Mouse (Mus musculus): ENCODE data around the gene Strip2. TPM values are rescaled to one million over a fixed set of nuclear protein-coding genes. Genes with fewer than 3 reads are reported as not detected.

The Strip2 gene
- polyA plus RNA-seq, 1 experiment from 2014 or later = 66.6 TPM

DNA sequence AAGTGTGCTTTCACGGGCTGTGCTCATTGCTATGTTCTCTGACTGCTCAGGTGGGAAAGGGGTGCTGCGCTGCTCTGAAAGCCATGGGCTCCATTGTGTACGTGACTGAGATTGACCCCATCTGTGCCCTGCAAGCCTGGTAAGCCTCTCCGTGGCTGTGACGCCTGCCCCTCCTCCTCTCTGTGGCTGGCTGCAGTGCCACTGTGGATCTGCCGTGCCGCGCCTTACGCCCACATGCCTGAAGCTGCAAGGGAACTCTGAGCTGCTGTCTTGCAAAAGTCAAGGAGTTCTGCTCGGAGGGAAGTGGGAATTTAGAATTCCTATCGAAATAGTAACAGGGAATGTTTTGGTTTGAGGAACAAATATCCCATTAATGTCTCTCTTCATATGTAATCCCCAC lies 25.7 kb upstream of the Strip2 start:
- H3K9ac ChIP-seq (ENCODE audit: low read length) = no peak overlapping the region
- H3K4me3 ChIP-seq (ENCODE audit: low read length) = no peak overlapping the region
- no peaks in the 10 kb centered on the region for H3K9me3 ChIP-seq (replicated peaks; ENCODE audit: control insufficient read depth, low read length)
- peaks cover 3% of the 10 kb centered on the region; the same call in 1 of the 2 replicates for H3K36me3 ChIP-seq (ENCODE audit: control insufficient read depth, insufficient read depth)
- no peaks in the 10 kb centered on the region for H3K4me1 ChIP-seq (ENCODE audit: control insufficient read depth, insufficient read depth, low read length)
- WGBS = 68% methylated on average over 11 of the region's 11 CpGs
- H3K27me3 ChIP-seq (ENCODE audit: control insufficient read depth, insufficient read depth, low read length) = no peaks in the 10 kb centered on the region
- H3K4me2 ChIP-seq (ENCODE audit: low read depth, low read length) = no peak overlapping the region
- ATAC-seq (replicated peaks; ENCODE audit: extremely low read depth, insufficient read depth, low FRiP score) = no peak
- H3K27ac ChIP-seq (ENCODE audit: low read length) = no peak overlapping the region

DNA sequence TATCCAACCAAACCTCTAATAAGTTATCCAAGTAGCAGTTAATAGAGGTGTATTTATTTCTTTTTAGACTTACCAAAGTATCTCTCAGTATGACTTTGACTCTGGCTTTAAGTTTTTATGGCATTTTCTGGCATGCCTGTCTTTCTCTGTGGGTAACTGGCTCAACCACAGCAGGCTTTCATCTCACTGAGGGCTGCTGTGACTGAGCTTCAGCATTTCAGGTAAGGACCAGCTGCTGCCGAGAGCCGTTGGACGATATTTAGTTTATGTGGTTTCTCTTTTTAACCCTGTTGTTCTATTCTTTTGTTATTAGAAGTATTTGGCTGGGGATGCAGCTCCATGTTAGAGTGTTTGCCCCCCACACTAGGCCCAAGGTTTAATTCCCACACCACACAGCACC lies 19.8 kb upstream of the Strip2 start:
- peaks cover 8% of the 10 kb centered on the region for H3K4me1 ChIP-seq (ENCODE audit: control insufficient read depth, insufficient read depth, low read length)
- no peak overlapping the region for H3K9ac ChIP-seq (ENCODE audit: low read length)
- ATAC-seq (replicated peaks; ENCODE audit: extremely low read depth, insufficient read depth, low FRiP score) = 0 out of 2 replicates have a peak, but pooled peaks have one; percentile 18
- 81% methylated on average over 3 of the region's 3 CpGs for WGBS
- H3K4me2 ChIP-seq (ENCODE audit: low read depth, low read length) = no peak overlapping the region
- H3K4me3 ChIP-seq (ENCODE audit: low read length) = no peak overlapping the region
- peak overlapping the region; percentile 10 for H3K27ac ChIP-seq (ENCODE audit: low read length)
- H3K36me3 ChIP-seq (ENCODE audit: control insufficient read depth, insufficient read depth) = peaks cover 11% of the 10 kb centered on the region
- no peaks in the 10 kb centered on the region for H3K27me3 ChIP-seq (ENCODE audit: control insufficient read depth, insufficient read depth, low read length)
- no peaks in the 10 kb centered on the region for H3K9me3 ChIP-seq (replicated peaks; ENCODE audit: control insufficient read depth, low read length)

DNA sequence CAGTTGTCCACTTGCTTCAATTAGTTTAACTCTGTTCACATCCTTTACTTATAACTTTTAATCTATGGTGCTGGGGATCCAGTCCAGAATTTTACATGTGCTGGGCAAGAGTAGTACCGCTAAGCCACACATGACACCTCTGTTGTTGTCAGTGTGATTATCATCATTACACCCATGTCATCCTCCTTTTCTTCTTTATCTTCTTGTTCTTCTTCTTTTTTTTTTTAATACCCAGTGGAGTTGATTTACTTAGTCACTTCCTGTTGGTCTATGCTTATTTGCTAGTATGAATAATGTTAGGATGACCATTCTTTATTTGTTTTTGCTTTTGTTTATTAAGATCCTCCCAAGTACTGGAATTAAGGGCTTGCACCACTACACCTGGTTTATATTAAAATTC lies 15.4 kb upstream of the Strip2 start:
- ATAC-seq (replicated peaks; ENCODE audit: extremely low read depth, insufficient read depth, low FRiP score) = no peak
- Histone ChIP-seq H3K4me3 (ENCODE audit: low read length) (no peak overlapping the region), H3K9ac (ENCODE audit: low read length) (no peak overlapping the region), H3K27ac (ENCODE audit: low read length) (no peak overlapping the region), H3K4me2 (ENCODE audit: low read depth, low read length) (no peak overlapping the region), H3K4me1 (ENCODE audit: control insufficient read depth, insufficient read depth, low read length) (peaks cover 31% of the 10 kb centered on the region), H3K27me3 (ENCODE audit: control insufficient read depth, insufficient read depth, low read length) (no peaks in the 10 kb centered on the region), H3K36me3 (ENCODE audit: control insufficient read depth, insufficient read depth) (peaks cover 7% of the 10 kb centered on the region), H3K9me3 (replicated peaks; ENCODE audit: control insufficient read depth, low read length) (no peaks in the 10 kb centered on the region)
- WGBS = 95% methylated on average over 1 of the region's 1 CpGs

DNA sequence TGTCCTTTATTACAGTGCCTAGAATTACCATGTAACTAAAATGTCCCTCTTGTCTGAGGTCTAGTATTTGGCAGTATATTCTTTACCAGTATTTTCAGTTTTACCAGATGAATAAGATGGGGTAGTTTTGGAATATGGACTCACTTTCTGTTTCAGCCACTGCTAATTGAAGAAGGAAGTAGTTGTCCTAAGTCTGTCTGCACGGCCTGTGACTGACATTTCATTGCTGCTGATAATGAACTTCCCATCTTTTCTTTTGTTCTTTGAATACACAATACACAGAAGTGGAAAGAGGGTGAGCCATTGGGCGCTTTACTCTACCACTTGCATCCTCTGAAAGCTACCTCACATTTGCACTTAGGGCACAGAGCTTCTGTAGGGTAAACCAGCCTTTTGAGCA lies 14.6 kb upstream of the Strip2 start:
- peaks cover 5% of the 10 kb centered on the region for H3K36me3 ChIP-seq (ENCODE audit: control insufficient read depth, insufficient read depth)
- H3K27me3 ChIP-seq (ENCODE audit: control insufficient read depth, insufficient read depth, low read length) = no peaks in the 10 kb centered on the region
- 65% methylated on average over 2 of the region's 2 CpGs for WGBS
- H3K4me1 ChIP-seq (ENCODE audit: control insufficient read depth, insufficient read depth, low read length) = peaks cover 31% of the 10 kb centered on the region
- H3K9ac ChIP-seq (ENCODE audit: low read length) = no peak overlapping the region
- no peak for ATAC-seq (replicated peaks; ENCODE audit: extremely low read depth, insufficient read depth, low FRiP score)
- no peak overlapping the region for H3K4me3 ChIP-seq (ENCODE audit: low read length)
- peak overlapping the region; percentile 96 for H3K27ac ChIP-seq (ENCODE audit: low read length)
- no peaks in the 10 kb centered on the region for H3K9me3 ChIP-seq (replicated peaks; ENCODE audit: control insufficient read depth, low read length)
- no peak overlapping the region for H3K4me2 ChIP-seq (ENCODE audit: low read depth, low read length)

DNA sequence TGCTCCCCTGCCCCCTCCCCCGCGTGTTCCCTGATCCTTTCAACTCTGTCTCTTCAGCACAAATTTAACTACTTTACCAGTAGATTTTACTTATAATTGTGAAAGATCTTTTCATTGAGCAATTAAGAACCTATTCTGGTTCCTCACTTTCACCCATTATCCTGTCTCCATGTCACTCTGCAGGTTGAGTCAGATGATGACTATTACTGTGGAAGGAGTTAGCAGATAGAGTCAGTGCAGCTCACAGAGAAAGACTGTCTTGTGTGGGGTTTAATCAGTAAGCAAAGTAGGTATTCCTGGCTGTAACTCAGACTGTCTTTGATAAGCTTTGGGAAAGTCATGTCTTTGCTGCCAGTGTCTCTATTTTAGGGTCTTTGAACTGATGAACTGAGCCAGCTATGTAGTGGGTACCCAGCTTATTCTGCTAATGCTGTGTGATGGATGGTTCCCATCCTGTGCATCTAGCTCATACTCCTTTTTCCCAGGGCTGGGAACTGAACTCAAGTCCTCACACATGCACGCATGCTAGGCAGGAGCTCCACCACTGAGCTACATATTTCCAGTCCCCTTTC lies 13.4 kb upstream of the Strip2 start:
- 0 out of 2 replicates have a peak, but pooled peaks cover 2% of the 10 kb centered on the region for H3K36me3 ChIP-seq (ENCODE audit: control insufficient read depth, insufficient read depth)
- H3K27me3 ChIP-seq (ENCODE audit: control insufficient read depth, insufficient read depth, low read length) = no peaks in the 10 kb centered on the region
- peak overlapping the region; percentile 43; the same call in 1 of the 2 replicates for H3K9ac ChIP-seq (ENCODE audit: low read length)
- WGBS = 78% methylated on average over 3 of the region's 3 CpGs
- H3K4me3 ChIP-seq (ENCODE audit: low read length) = no peak overlapping the region
- H3K9me3 ChIP-seq (replicated peaks; ENCODE audit: control insufficient read depth, low read length) = no peaks in the 10 kb centered on the region
- peak; percentile 81 for ATAC-seq (replicated peaks; ENCODE audit: extremely low read depth, insufficient read depth, low FRiP score)
- peaks cover 31% of the 10 kb centered on the region for H3K4me1 ChIP-seq (ENCODE audit: control insufficient read depth, insufficient read depth, low read length)
- peak overlapping the region; percentile 96 for H3K27ac ChIP-seq (ENCODE audit: low read length)
- H3K4me2 ChIP-seq (ENCODE audit: low read depth, low read length) = no peak overlapping the region

DNA sequence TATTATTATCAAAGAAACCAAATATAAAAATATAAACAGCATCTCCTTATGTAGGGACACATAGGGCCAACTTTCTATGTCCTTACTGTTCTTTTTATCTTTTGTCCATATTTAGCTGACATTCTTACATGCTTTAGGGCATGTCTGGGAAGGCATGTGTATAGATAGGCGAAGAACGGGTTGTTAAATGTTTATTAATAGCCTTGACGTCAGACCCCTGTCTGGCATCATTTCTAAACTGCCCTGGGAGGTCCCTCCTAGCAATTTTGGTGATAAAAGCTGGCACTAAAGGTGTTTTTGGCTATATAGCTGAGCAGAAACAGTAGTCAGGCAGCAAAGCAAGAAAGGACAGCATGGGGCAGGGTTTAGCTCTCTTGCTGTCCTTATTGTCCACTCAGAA lies 12.5 kb upstream of the Strip2 start:
- WGBS = 26% methylated on average over 3 of the region's 3 CpGs
- H3K36me3 ChIP-seq (ENCODE audit: control insufficient read depth, insufficient read depth) = peaks cover 7% of the 10 kb centered on the region
- peak overlapping the region; percentile 34 for H3K9ac ChIP-seq (ENCODE audit: low read length)
- H3K27ac ChIP-seq (ENCODE audit: low read length) = peak overlapping the region; percentile 96
- H3K4me2 ChIP-seq (ENCODE audit: low read depth, low read length) = no peak overlapping the region
- peaks cover 31% of the 10 kb centered on the region for H3K4me1 ChIP-seq (ENCODE audit: control insufficient read depth, insufficient read depth, low read length)
- H3K9me3 ChIP-seq (replicated peaks; ENCODE audit: control insufficient read depth, low read length) = no peaks in the 10 kb centered on the region
- ATAC-seq (replicated peaks; ENCODE audit: extremely low read depth, insufficient read depth, low FRiP score) = peak; percentile 85
- no peaks in the 10 kb centered on the region for H3K27me3 ChIP-seq (ENCODE audit: control insufficient read depth, insufficient read depth, low read length)
- no peak overlapping the region for H3K4me3 ChIP-seq (ENCODE audit: low read length)

DNA sequence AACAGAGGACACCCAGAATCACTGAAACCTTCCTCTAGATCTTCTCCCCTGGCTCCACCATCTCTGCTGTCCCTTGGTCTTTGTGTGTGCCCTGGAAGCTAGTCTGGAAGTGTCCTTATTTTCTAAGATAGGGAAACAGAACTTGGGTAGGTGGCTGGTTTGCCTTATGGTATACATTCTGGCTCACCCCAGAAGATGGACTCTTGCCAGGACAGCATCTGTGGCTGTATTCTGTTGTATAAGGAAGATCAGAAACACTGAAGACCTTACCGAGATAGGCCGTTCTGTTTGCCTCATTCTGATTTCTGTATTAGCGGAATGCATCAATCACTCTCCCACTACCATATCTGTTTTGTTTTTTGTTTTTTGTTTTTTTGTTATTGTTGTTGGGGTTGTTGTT lies 6.2 kb upstream of the Strip2 start:
- Histone ChIP-seq H3K4me2 (ENCODE audit: low read depth, low read length) (no peak overlapping the region), H3K27me3 (ENCODE audit: control insufficient read depth, insufficient read depth, low read length) (no peaks in the 10 kb centered on the region), H3K4me1 (ENCODE audit: control insufficient read depth, insufficient read depth, low read length) (no peaks in the 10 kb centered on the region), H3K9me3 (replicated peaks; ENCODE audit: control insufficient read depth, low read length) (no peaks in the 10 kb centered on the region), H3K36me3 (ENCODE audit: control insufficient read depth, insufficient read depth) (peaks cover 8% of the 10 kb centered on the region), H3K27ac (ENCODE audit: low read length) (no peak overlapping the region), H3K9ac (ENCODE audit: low read length) (no peak overlapping the region), H3K4me3 (ENCODE audit: low read length) (no peak overlapping the region)
- 88% methylated on average over 3 of the region's 3 CpGs for WGBS
- no peak for ATAC-seq (replicated peaks; ENCODE audit: extremely low read depth, insufficient read depth, low FRiP score)

DNA sequence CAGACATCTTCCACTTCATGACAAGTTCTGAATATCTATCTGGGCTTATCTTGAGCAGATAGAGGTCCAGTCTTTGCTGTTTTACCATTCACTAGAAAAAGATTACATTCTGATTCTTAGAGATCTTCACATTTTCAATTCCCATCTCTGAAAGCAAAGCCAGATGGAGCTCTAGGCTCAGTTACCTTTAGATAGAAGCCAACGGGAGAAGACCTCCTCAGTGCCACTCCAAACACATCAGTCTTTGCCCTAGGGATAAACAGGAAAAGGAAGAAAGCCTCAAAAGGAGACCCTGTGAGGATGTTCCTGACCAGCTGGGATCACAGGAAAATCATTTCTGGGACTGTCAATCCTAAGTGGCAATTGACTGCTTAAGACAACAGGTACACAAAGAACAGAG lies 3.1 kb upstream of the Strip2 start:
- WGBS = 48% methylated on average over 1 of the region's 1 CpGs
- H3K4me1 ChIP-seq (ENCODE audit: control insufficient read depth, insufficient read depth, low read length) = no peaks in the 10 kb centered on the region

DNA sequence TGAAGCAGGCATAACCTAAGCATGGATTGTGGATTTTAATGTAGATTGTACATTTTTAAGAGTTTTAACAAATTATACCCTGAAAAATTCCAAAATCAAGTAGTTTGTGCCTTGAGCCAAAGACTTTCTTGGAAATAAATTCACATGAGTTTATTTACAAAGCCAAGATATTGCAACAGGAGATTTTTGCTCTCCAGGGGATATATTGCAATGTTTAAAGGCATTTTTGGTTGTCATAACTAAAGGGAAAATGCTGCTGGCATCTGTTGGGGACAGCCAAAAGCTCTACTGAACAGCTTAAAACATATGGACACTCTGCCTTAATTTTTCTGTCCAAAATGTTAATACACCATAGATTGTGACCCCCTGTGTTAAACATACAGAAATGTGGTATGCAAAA lies 2.7 kb upstream of the Strip2 start:
- peaks cover 3% of the 10 kb centered on the region; the same call in 1 of the 2 replicates for H3K36me3 ChIP-seq (ENCODE audit: control insufficient read depth, insufficient read depth)
- H3K9me3 ChIP-seq (replicated peaks; ENCODE audit: control insufficient read depth, low read length) = no peaks in the 10 kb centered on the region
- H3K4me3 ChIP-seq (ENCODE audit: low read length) = no peak overlapping the region
- peaks cover 2% of the 10 kb centered on the region; the same call in 1 of the 2 replicates for H3K4me1 ChIP-seq (ENCODE audit: control insufficient read depth, insufficient read depth, low read length)
- no peak for ATAC-seq (replicated peaks; ENCODE audit: extremely low read depth, insufficient read depth, low FRiP score)
- H3K27ac ChIP-seq (ENCODE audit: low read length) = no peak overlapping the region
- H3K4me2 ChIP-seq (ENCODE audit: low read depth, low read length) = no peak overlapping the region
- no peaks in the 10 kb centered on the region for H3K27me3 ChIP-seq (ENCODE audit: control insufficient read depth, insufficient read depth, low read length)
- H3K9ac ChIP-seq (ENCODE audit: low read length) = no peak overlapping the region

More for the DNA sequence above, 3.1 kb upstream of the Strip2 start:
- Histone ChIP-seq H3K9ac (ENCODE audit: low read length) (no peak overlapping the region), H3K4me2 (ENCODE audit: low read depth, low read length) (no peak overlapping the region), H3K4me3 (ENCODE audit: low read length) (no peak overlapping the region), H3K36me3 (ENCODE audit: control insufficient read depth, insufficient read depth) (peaks cover 6% of the 10 kb centered on the region), H3K27me3 (ENCODE audit: control insufficient read depth, insufficient read depth, low read length) (no peaks in the 10 kb centered on the region), H3K27ac (ENCODE audit: low read length) (no peak overlapping the region), H3K9me3 (replicated peaks; ENCODE audit: control insufficient read depth, low read length) (no peaks in the 10 kb centered on the region)
- ATAC-seq (replicated peaks; ENCODE audit: extremely low read depth, insufficient read depth, low FRiP score) = no peak

Measured in heart, embryonic 16.5 days (tissue).